Mouse (Mus musculus) kidney, postnatal 14 days (tissue): Measurements from ENCODE around the gene Rundc3a.
"Not testable (repeated sequence)": the region's sequence is repeated elsewhere in the genome, so short reads cannot be mapped to it uniquely, and the experiment has no call there.

ENCODE experiments used
- DNase-seq: peaks from one replicate; pipeline ENCODE4 v3.0.0; 2022; ENCODE audit warnings: mixed read lengths

Rundc3a gene

GRCm38 (mm10) chr11:102393238-102393634, at the start of gene Rundc3a:
Gene Rundc3a (plus strand): TSS chr11:102393403.
- DNase-seq = peak; percentile 90

GRCm38 (mm10) chr11:102344458-102344857, 48.7 kb upstream of the Rundc3a start:
- no peak for DNase-seq

DNA sequence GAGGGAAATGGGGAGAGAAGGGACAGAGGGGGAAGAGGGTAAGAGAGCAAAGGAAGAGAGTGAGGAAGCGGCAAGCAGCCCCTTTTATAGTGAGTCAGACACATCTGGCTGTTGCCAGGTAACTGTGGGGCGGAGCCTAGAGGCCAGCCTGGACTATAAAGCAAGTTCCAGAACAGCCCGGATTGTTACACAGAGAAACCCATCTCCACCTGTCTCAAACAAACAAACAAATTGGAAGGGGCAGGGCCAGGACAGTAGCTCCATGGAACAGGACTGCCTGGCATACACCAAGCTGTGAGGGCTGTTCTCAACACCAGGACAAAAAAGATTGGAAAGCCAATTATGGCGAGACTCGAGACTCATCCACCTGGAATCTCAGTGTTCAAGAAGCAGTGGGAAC, 46.3 kb upstream of the Rundc3a start:
- DNase-seq = no peak

- DNase-seq = no peak
Measured at GRCm38 (mm10) chr11:102347683-102348082, 45.5 kb upstream of the Rundc3a start.

- DNase-seq = no peak
Measured at GRCm38 (mm10) chr11:102348101-102348585, 45.1 kb upstream of the Rundc3a start.

DNA sequence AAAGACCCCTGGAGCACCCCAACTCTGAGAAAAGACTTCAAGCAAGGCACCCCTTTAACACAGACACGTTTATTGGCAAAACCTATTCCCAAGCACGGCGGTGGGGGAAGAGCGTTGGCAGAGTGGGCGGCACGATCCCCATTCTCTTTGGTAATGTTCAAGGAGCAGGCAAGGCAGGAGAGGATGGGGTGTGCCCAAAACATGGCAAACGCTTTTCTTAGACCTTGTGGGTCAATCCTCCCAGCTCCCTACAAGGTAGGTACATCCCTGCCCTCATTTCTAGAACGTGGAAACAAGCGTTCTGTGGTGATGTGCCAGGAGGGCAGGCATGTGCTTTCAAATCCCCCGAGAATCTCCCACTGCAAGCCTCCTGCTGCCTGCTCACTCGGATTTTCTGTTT, 44.4 kb upstream of the Rundc3a start:
- DNase-seq = no peak

- DNase-seq = no peak
Measured at GRCm38 (mm10) chr11:102349189-102349954, 43.8 kb upstream of the Rundc3a start.

GRCm38 (mm10) chr11:102350416-102350815, 42.8 kb upstream of the Rundc3a start:
- DNase-seq = no peak

DNA sequence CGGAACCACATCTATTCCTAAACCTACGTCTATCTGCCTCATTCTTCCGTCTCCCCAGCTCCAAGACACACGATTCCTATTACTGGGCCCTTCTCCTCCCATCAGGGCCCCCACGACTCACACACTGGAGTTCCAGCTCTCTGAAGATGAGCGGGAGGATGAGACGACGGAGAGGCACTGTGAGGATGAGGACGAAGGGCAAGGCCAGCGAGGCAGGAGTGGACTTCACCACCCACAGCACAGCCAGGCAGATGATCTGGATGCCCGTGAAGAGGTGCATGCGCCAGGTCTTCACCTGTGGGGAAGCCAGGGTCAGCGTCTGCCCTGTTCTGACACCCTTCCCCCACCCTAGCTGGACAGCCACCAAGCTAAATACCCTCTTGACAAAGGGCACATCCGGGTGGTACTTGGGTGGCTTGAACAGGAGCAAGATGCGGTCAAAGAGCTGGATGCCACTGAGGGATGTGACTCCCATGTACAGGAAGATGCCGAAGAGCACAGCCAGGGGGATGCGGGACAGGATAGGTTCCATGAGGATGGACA, 42.2 kb upstream of the Rundc3a start:
- DNase-seq = no peak

DNA sequence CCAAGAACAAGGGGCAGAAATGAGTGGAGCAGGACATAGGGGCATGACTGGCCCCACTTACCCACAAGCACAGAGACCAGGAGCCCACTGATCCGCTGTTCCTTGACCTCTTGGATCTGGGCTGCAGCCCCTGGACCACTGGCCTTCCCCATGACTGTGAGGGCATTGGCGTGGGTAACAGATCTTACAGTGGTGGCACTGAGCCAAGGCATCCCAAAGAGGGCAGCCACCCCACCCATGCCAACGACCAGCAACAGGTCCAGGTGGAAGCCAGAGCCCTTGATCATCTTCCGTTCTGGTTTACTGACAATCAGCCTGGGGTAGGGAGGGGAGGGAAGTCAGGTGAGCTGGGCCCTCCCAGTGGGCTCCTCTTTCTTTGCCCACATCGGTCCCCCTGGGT, 40.8 kb upstream of the Rundc3a start:
- DNase-seq = no peak

DNA sequence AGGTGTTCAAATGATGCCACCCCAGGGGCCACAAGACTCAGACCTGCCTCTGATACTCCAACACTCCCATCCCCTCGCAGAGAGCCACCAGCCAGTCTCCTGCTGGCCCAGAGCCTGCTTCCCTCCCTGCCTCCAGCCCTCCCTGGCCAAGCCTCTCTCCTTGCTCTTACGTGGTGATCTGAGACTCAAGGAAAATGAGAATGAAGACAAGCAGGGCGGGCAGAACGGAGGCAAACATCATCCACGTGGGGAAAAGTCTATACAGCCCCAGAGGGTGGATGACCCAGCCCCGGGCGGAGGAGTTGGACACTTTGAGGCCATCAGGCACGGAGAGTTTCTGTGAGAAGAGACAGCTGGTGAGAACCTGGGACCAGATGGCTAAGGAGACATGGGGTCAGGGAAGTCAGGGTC, 40.2 kb upstream of the Rundc3a start:
- DNase-seq = no peak

GRCm38 (mm10) chr11:102355501-102355900, 37.7 kb upstream of the Rundc3a start:
- no peak for DNase-seq

DNA sequence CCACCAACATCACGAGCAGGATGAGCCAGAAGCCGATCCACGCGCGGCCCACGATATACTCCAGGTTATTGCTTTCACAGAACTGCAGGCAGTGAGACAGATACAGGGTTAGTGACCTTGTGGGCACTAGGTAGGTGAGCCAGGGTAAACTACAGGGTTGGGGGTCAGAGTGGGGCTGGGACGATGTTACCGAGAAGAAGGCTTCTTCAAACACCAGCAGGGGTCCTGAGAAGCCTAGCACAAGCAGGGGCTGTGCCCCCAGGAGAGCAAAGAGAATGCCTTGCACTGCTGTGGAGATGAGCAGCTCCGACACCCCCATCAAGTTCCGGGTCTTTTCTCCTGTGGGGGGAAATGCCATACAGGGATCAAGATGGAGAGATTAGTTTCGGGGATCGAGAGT, 37.0 kb upstream of the Rundc3a start:
- DNase-seq = no peak

DNA sequence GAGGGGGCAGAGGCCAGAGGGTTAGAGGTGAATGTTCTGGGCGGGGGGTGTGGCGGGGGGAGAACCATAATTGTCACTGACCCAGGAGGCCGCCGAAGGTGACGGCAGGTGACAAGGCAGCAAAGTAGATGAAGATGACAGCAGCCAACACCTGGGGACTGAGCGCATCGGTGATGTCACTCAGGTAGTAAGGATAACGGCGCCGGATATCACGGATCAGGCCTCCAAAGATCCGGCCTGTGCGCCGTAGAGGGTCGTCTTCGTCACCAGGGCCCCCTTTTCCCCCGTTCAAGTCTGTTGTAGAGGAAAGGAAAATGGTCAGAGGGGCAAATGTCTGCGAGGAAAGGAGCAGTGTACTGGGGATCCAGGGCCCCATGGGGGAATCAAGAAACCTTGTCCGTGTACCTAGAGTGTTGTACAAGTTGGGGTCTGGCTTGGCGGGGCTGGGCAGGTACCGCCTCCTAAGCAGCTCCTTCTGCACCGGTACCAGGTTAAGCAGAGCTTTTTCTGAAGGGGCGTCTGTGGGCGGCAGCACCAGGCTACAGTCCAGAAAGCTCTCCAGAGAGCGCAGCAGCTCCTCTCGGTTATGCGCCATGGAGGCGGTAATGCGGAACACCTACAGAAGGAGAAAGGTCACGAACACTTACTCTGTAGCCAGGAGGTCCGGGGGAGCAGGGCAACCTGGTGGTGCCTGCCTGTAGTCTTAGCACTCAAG, 36.4 kb upstream of the Rundc3a start:
- DNase-seq = no peak

DNA sequence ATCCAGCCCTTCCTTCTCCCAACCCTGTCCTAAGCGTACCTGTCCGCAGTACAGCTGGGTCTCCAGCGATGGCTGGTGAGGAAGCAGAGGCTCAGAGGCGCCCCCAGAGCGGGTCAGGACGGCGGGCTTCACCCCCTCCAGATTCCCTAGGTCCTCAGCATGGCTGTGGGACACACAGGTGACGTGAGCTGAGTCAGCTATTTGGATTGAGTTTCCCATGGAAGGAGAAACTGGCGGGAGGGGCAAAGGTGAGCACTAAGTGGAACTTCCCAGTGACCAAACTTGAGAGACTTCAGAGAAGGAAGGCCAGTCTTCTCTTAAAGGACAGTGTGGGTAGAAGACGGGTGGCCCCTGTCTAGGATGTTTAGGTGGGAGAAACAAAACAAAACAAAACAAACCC, 34.8 kb upstream of the Rundc3a start:
- DNase-seq = no peak

- no peak for DNase-seq
Measured at GRCm38 (mm10) chr11:102361776-102362495, 31.3 kb upstream of the Rundc3a start.

GRCm38 (mm10) chr11:102363623-102364022, 29.6 kb upstream of the Rundc3a start:
- no peak for DNase-seq

- DNase-seq = no peak
Measured at GRCm38 (mm10) chr11:102364570-102365371, 28.4 kb upstream of the Rundc3a start.

DNA sequence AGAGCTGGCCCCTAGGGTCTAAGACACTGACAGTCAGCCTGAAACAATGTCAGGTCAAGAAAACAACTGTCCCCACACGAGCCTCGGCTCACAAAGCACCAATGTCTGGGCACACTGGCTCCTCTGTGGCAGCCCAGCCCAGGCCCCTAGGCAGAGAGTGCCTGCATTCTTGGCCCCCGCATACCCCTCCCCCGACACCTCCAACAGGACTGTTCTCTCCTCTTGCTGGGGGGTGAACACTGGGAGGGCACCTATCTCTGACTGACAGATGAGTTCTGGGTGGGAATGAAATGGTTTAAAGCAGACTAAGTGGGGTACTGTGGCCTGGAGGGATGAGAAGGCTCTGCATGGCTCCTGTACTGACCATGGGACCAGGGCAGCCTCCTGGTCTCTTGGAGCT, 27.5 kb upstream of the Rundc3a start:
- DNase-seq = no peak

DNA sequence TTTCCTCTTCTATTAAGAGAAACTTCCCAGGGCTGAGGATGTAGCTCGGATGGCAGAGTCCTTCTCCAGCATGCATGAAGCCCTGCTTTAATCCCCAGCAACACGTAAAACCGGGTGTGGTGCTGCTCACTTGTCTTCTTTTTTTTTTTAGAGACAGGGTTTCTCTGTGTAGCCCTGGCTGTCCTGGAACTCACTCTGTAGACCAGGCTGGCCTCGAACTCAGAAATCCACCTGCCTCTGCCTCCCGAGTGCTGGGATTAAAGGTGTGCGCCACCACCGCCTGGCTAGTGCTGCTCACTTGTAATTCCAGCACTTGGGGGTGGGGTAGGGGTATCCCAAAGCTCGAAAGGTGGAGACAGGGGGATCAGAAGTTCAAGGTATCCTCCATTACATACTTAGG, 27.1 kb upstream of the Rundc3a start, which contains the start of gene Slc4a1:
Gene Slc4a1 (minus strand): TSS at position 101 of the 400 bp plus-strand sequence.
- not testable (repeated sequence) for DNase-seq

GRCm38 (mm10) chr11:102367504-102368280, 25.5 kb upstream of the Rundc3a start:
- no peak for DNase-seq
